Mouse (Mus musculus): ENCODE measurements around the gene Afmid. TPM values are rescaled to one million over a fixed set of nuclear protein-coding genes. Genes with fewer than 3 reads are reported as not detected.

The Afmid gene
- total and polyA plus RNA-seq, 3 experiments = 3.3 to 3.8 TPM; not detected in 1

GRCm38 (mm10) chr11:117872861-117873608 lies 47.3 kb downstream of the Afmid start, which contains the start of gene Tha1:
Tha1 (minus strand) TSS chr11:117873481.
- Histone ChIP-seq H3K27ac (ENCODE audit: control insufficient read depth, low read depth, low read length) (no peak within 1 kb of the TSS), H3K4me3 (ENCODE audit: control insufficient read depth in 1 of 2, insufficient read depth in 1 of 2, low read depth in 2 of 2, low read length in 2 of 2) (no peak within 1 kb of the TSS), H3K4me1 (ENCODE audit: control insufficient read depth in 1 of 2, insufficient read depth in 2 of 2, low read length in 2 of 2) (peaks cover 0 to 3% of the 10 kb centered on the region in 2 experiments; a peak in 1 of 4 replicates), H3K27me3 (ENCODE audit: control insufficient read depth in 1 of 2, insufficient read depth in 2 of 2, low read length in 2 of 2) (peaks cover 2 to 3% of the 10 kb centered on the region in 2 experiments; a peak in 3 of 4 replicates), H3K9me3 (replicated peaks; ENCODE audit: insufficient read depth, low read length) (no peaks in the 10 kb centered on the region), H3K79me2 (ENCODE audit: control insufficient read depth, insufficient read depth, low read length, poor library complexity) (no peaks in the 10 kb centered on the region), H3K9ac (ENCODE audit: control insufficient read depth, low read depth, low read length, poor library complexity, severe bottlenecking) (no peak within 1 kb of the TSS), H3K36me3 (ENCODE audit: control insufficient read depth in 1 of 2, insufficient read depth in 2 of 2, low read length in 2 of 2) (no peaks in the 10 kb centered on the region)
- DNase-seq (ENCODE audit: low read depth, low spot score) = no peak
- 0 out of 2 replicates have a peak, but pooled peaks have one; percentile 35 for TF ChIP-seq HCFC1 (IDR thresholded peaks at IDR 0.05; ENCODE audit: low read depth, low read length)
- no peak for TF ChIP-seq MYB (IDR thresholded peaks at IDR 0.05; ENCODE audit: low read depth, low read length)
- no peak for TF ChIP-seq E2F4 (IDR thresholded peaks at IDR 0.05; ENCODE audit: borderline replicate concordance, low read depth, low read length)

- DNase-seq (ENCODE audit: low read depth, low spot score) = peak; percentile 42
- H3K9ac ChIP-seq (ENCODE audit: control insufficient read depth, low read depth, low read length, poor library complexity, severe bottlenecking) = no peak overlapping the region
- H3K27me3 ChIP-seq (ENCODE audit: control insufficient read depth in 1 of 2, insufficient read depth in 2 of 2, low read length in 2 of 2) = peaks cover 2 to 3% of the 10 kb centered on the region in 2 experiments; a peak in 3 of 4 replicates
- TF ChIP-seq GABPA (IDR thresholded peaks at IDR 0.05; ENCODE audit: low read depth, low read length) = no peak
- peak; percentile 65 to 72 (median 66) for TF ChIP-seq CTCF (IDR thresholded peaks at IDR 0.05 in 2 of 3, conservative IDR thresholded peaks at IDR 0.05 in 1 of 3; ENCODE audit: control insufficient read depth in 1 of 3, insufficient read depth in 1 of 3, low read depth in 2 of 3, low read length in 3 of 3, poor library complexity in 1 of 3, severe bottlenecking in 1 of 3)
- TF ChIP-seq SMC3 (IDR thresholded peaks at IDR 0.05; ENCODE audit: low read depth, low read length) = peak; percentile 58
- no peak for TF ChIP-seq RCOR1 (IDR thresholded peaks at IDR 0.05; ENCODE audit: low read depth, low read length)
- no peak for TF ChIP-seq GATA1 (IDR thresholded peaks at IDR 0.05; ENCODE audit: low read depth, low read length)
- TF ChIP-seq BHLHE40 (IDR thresholded peaks at IDR 0.05; ENCODE audit: borderline replicate concordance, low read depth, low read length) = 0 out of 2 replicates have a peak, but pooled peaks have one; percentile 17
- TF ChIP-seq POLR2A (IDR thresholded peaks at IDR 0.05; ENCODE audit: control insufficient read depth in 1 of 2, insufficient read depth in 1 of 2, low read depth in 1 of 2, low read length in 2 of 2, poor library complexity in 1 of 2) = no peak
- TF ChIP-seq KAT2A (conservative IDR thresholded peaks at IDR 0.05; ENCODE audit: low read depth, low read length) = no peak
- TF ChIP-seq EP300 (IDR thresholded peaks at IDR 0.05; ENCODE audit: low read depth in 1 of 2, low read length in 2 of 2) = no peak
- TF ChIP-seq NELFE (IDR thresholded peaks at IDR 0.05; ENCODE audit: low read depth, low read length) = no peak
- TF ChIP-seq TAL1 (IDR thresholded peaks at IDR 0.05; ENCODE audit: low read length) = no peak
- peak; percentile 56 for TF ChIP-seq ZC3H11A (IDR thresholded peaks at IDR 0.05; ENCODE audit: low read depth, low read length)
- peak; percentile 46 for TF ChIP-seq RAD21 (IDR thresholded peaks at IDR 0.05; ENCODE audit: low read depth, low read length)
- TF ChIP-seq POLR2AphosphoS5 (IDR thresholded peaks at IDR 0.05; ENCODE audit: borderline replicate concordance, low read depth, low read length) = no peak
- TF ChIP-seq POLR2AphosphoS2 (IDR thresholded peaks at IDR 0.05; ENCODE audit: low read length) = no peak
- TF ChIP-seq ZNF384 (IDR thresholded peaks at IDR 0.05; ENCODE audit: low read depth, low read length) = no peak
- TF ChIP-seq MAZ (IDR thresholded peaks at IDR 0.05; ENCODE audit: low read depth, low read length) = no peak
- TF ChIP-seq CHD1 (IDR thresholded peaks at IDR 0.05; ENCODE audit: low read depth, low read length) = no peak
- TF ChIP-seq MYB (IDR thresholded peaks at IDR 0.05; ENCODE audit: low read depth, low read length) = no peak
- TF ChIP-seq CHD2 (IDR thresholded peaks at IDR 0.05; ENCODE audit: low read length) = no peak
- TF ChIP-seq MAFK (IDR thresholded peaks at IDR 0.05; ENCODE audit: borderline replicate concordance, low read depth, low read length) = no peak
- no peak for TF ChIP-seq ZKSCAN1 (IDR thresholded peaks at IDR 0.05; ENCODE audit: low read depth, low read length)
- peaks cover 0 to 3% of the 10 kb centered on the region in 2 experiments; a peak in 3 of 4 replicates for H3K4me1 ChIP-seq (ENCODE audit: control insufficient read depth in 1 of 2, insufficient read depth in 2 of 2, low read length in 2 of 2)
- no peak overlapping the region for H3K4me3 ChIP-seq (ENCODE audit: control insufficient read depth in 1 of 2, insufficient read depth in 1 of 2, low read depth in 2 of 2, low read length in 2 of 2)
- no peaks in the 10 kb centered on the region for H3K9me3 ChIP-seq (replicated peaks; ENCODE audit: insufficient read depth, low read length)
- no peaks in the 10 kb centered on the region for H3K36me3 ChIP-seq (ENCODE audit: control insufficient read depth in 1 of 2, insufficient read depth in 2 of 2, low read length in 2 of 2)
- H3K27ac ChIP-seq (ENCODE audit: control insufficient read depth, low read depth, low read length) = no peak overlapping the region
- H3K79me2 ChIP-seq (ENCODE audit: control insufficient read depth, insufficient read depth, low read length, poor library complexity) = no peaks in the 10 kb centered on the region
Observed at GRCm38 (mm10) chr11:117874419-117874818, 48.7 kb downstream of the Afmid start.
